ENCODE assay signal across 8 mouse cellular contexts in genomic region chr10:93051016-93051726, GRCm38 (mm10). TPM values are rescaled to one million over a fixed set of nuclear protein-coding genes. Genes with fewer than 3 reads are reported as not detected.
DNase-seq lines count a peak whose midpoint lies in the region; ATAC-seq and TF ChIP-seq lines count a peak whose summit lies in the region.

No protein-coding gene starts in this region.

- H3K9ac ChIP-seq in hindbrain, embryonic 16.5 days (ENCODE audit: low read depth, low read length): 0 out of 2 replicates have a peak overlapping the region, but pooled peaks have one; percentile 6

- H3K9me3 ChIP-seq in hindbrain, embryonic 16.5 days (ENCODE audit: control insufficient read depth, low read length): no peaks in the 10 kb centered on the region

- H3K27me3 ChIP-seq in hindbrain, embryonic 16.5 days (replicated peaks; ENCODE audit: control insufficient read depth, insufficient read depth, low read length): no peaks in the 10 kb centered on the region

- TF ChIP-seq CTCF in gastrocnemius, adult 2 months (IDR thresholded peaks at IDR 0.05): peak; percentile 81

- WGBS in hindbrain, embryonic 16.5 days: 38% methylated on average over 13 of the region's 13 CpGs

- peak overlapping the region; percentile 61 for H3K4me3 ChIP-seq in gastrocnemius, adult 2 months
- peak overlapping the region; percentile 13; the same call in 1 of the 2 replicates for H3K4me3 ChIP-seq in hindbrain, embryonic 16.5 days (ENCODE audit: low read length)

- H3K4me2 ChIP-seq in hindbrain, embryonic 16.5 days (ENCODE audit: low read length): peak overlapping the region; percentile 48

- H3K36me3 ChIP-seq in hindbrain, embryonic 16.5 days (ENCODE audit: control insufficient read depth, insufficient read depth, low read length): no peaks in the 10 kb centered on the region

- H3K4me1 ChIP-seq in hindbrain, embryonic 16.5 days (ENCODE audit: control insufficient read depth, insufficient read depth, low read depth, low read length): no peaks in the 10 kb centered on the region

- peak; percentile 64 for ATAC-seq in hindbrain, embryonic 16.5 days

- peak overlapping the region; percentile 75 for H3K27ac ChIP-seq in gastrocnemius, adult 2 months
- no peak overlapping the region for H3K27ac ChIP-seq in hindbrain, embryonic 16.5 days (ENCODE audit: low read depth, low read length)

- DNase-seq in WW6 (ENCODE audit: low read depth, low spot score): peak; percentile 73
- peak; percentile 78 for DNase-seq in cerebellum, postnatal 4 days (ENCODE audit: low spot score in 2 of 2)
- peak; percentile 80 for DNase-seq in gastrocnemius, adult 2 months
- peak; percentile 72 for DNase-seq in left cerebral cortex, adult 11 months (ENCODE audit: low spot score)
- DNase-seq in lung, postnatal 4 days: peak; percentile 76 to 86
- peak; percentile 77 for DNase-seq in right cerebral cortex, adult 18-20 months
- DNase-seq in urinary bladder, postnatal 25 days (ENCODE audit: low spot score): peak; percentile 74

- intact Hi-C loops in gastrocnemius, adult 2 months (cut with DNase I): no loop called here

RNA-seq across cellular contexts. Expression of gene Cfap54, which starts 30.2 kb away (rescaled TPM):
- total RNA-seq in gastrocnemius, adult 2 months (2021): under 1 TPM; 0.31 to 0.59 TPM
- polyA plus RNA-seq in hindbrain, embryonic 16.5 days (2015; fragmentation: Nextera tagmentation; extraction: Ambion mirVana): 3.3 TPM in 2 replicates
